Comparison of ENCODE assay signal across 21 mouse cellular contexts in genomic region chr3:28363441-28364125, GRCm38 (mm10).
DNase-seq lines count a peak whose midpoint lies in the region; ATAC-seq lines count a peak whose summit lies in the region.
"Had no signal": no experiment of that assay in that cellular context is flagged by ENCODE, and none has a peak within 500 bp of the region (broad histone marks: within the 10 kb centered on the region; RNA-seq: fewer than 3 reads in every experiment).

No protein-coding gene starts in this region.

- WGBS in heart, embryonic 13.5 days: 60% methylated on average over 5 of the region's 5 CpGs
- WGBS in neural tube, embryonic 15.5 days: 78% methylated on average over 5 of the region's 5 CpGs

- H3K27ac ChIP-seq in heart, embryonic 13.5 days (replicated peaks): peak overlapping the region; percentile 5; the same call in 1 of the 2 replicates
- H3K27ac ChIP-seq in neural tube, embryonic 15.5 days (replicated peaks): no peak overlapping the region
- H3K27ac ChIP-seq: embryonic facial prominence, embryonic 13.5 days; intestine, embryonic 15.5 days; limb, embryonic 13.5 days; liver, embryonic 15.5 days; midbrain, embryonic 12.5 days had no signal

- no peak overlapping the region for H3K9ac ChIP-seq in heart, embryonic 13.5 days
- no peak overlapping the region for H3K9ac ChIP-seq in neural tube, embryonic 15.5 days (replicated peaks)
- H3K9ac ChIP-seq: embryonic facial prominence, embryonic 13.5 days; intestine, embryonic 15.5 days; limb, embryonic 13.5 days; liver, embryonic 15.5 days; midbrain, embryonic 12.5 days had no signal

- no peak for DNase-seq in heart, postnatal 36 days
- peak; percentile 40 for DNase-seq in neural tube, embryonic 10.5 days (ENCODE audit: extremely low spot score, low spot score)
- DNase-seq in forelimb bud, embryonic 11.5 days (ENCODE audit: low read depth, low spot score): peak; percentile 85
- DNase-seq in adrenal gland, adult 2 months: no peak
- DNase-seq in spleen, postnatal 10 days (ENCODE audit: low spot score in 2 of 2): no peak
- no peak for DNase-seq in gastrocnemius, adult 8-10 months (ENCODE audit: low spot score in 2 of 2)
- DNase-seq: cerebellum, adult 9-10 months; gastrocnemius, postnatal 14 days; kidney, postnatal 10 days; layer of hippocampus, adult 9-11 months; lung, postnatal 14 days; right cerebral cortex, postnatal 4 days; thymus, postnatal 36 days had no signal

- no peak overlapping the region for H3K4me2 ChIP-seq in heart, embryonic 13.5 days
- H3K4me2 ChIP-seq in neural tube, embryonic 15.5 days: no peak overlapping the region
- H3K4me2 ChIP-seq: embryonic facial prominence, embryonic 13.5 days; intestine, embryonic 15.5 days; limb, embryonic 13.5 days; liver, embryonic 15.5 days; midbrain, embryonic 12.5 days had no signal

- peaks cover 11% of the 10 kb centered on the region; the same call in 1 of the 2 replicates for H3K36me3 ChIP-seq in heart, embryonic 13.5 days
- 0 out of 2 replicates have a peak, but pooled peaks cover 2% of the 10 kb centered on the region for H3K36me3 ChIP-seq in neural tube, embryonic 15.5 days
- H3K36me3 ChIP-seq: embryonic facial prominence, embryonic 13.5 days; intestine, embryonic 15.5 days; limb, embryonic 13.5 days; liver, embryonic 15.5 days; midbrain, embryonic 12.5 days had no signal

- no peak overlapping the region for H3K4me3 ChIP-seq in heart, embryonic 13.5 days
- H3K4me3 ChIP-seq in neural tube, embryonic 15.5 days (replicated peaks): no peak overlapping the region
- H3K4me3 ChIP-seq: embryonic facial prominence, embryonic 13.5 days; intestine, embryonic 15.5 days; limb, embryonic 13.5 days; liver, embryonic 15.5 days; midbrain, embryonic 12.5 days had no signal

- H3K9me3 ChIP-seq in heart, embryonic 13.5 days: no peaks in the 10 kb centered on the region; the same call in 1 of the 2 replicates
- H3K9me3 ChIP-seq in neural tube, embryonic 15.5 days (replicated peaks): no peaks in the 10 kb centered on the region
- H3K9me3 ChIP-seq: embryonic facial prominence, embryonic 13.5 days; intestine, embryonic 15.5 days; limb, embryonic 13.5 days; liver, embryonic 15.5 days; midbrain, embryonic 12.5 days had no signal

- H3K27me3 ChIP-seq in heart, embryonic 13.5 days (replicated peaks): no peaks in the 10 kb centered on the region
- H3K27me3 ChIP-seq in neural tube, embryonic 15.5 days (replicated peaks): no peaks in the 10 kb centered on the region
- H3K27me3 ChIP-seq: embryonic facial prominence, embryonic 13.5 days; intestine, embryonic 15.5 days; limb, embryonic 13.5 days; liver, embryonic 15.5 days; midbrain, embryonic 12.5 days; Patski had no signal

- intact Hi-C loops in heart, postnatal 36 days (cut with DNase I): no loop called here

- no peak for ATAC-seq in heart, embryonic 13.5 days (ENCODE audit: extremely low read depth, insufficient number of reproducible peaks, low FRiP score, low TSS enrichment)
- no peak for ATAC-seq in neural tube, embryonic 15.5 days (ENCODE audit: low FRiP score)
- ATAC-seq: intestine, embryonic 15.5 days; Patski had no signal

- H3K4me1 ChIP-seq in heart, embryonic 13.5 days: peaks cover 17% of the 10 kb centered on the region
- peaks cover 6% of the 10 kb centered on the region; the same call in 1 of the 2 replicates for H3K4me1 ChIP-seq in neural tube, embryonic 15.5 days
- H3K4me1 ChIP-seq: midbrain, embryonic 12.5 days had no signal

Comparison
In these comparisons a context has a peak if more than half of its experiments do, and no peak if none do; other contexts are left out.
1. DNase-seq: peak in neural tube, embryonic 10.5 days (single experiment) and forelimb bud, embryonic 11.5 days (single experiment); none in heart, postnatal 36 days (0 of 2), adrenal gland, adult 2 months (single experiment), spleen, postnatal 10 days (0 of 2) and gastrocnemius, adult 8-10 months (0 of 2).